Comparison of ENCODE assay signal across 24 mouse cellular contexts in genomic region chr16:37824778-37825505, GRCm38 (mm10). TPM values are rescaled to one million over a fixed set of nuclear protein-coding genes. Genes with fewer than 3 reads are reported as not detected.
"Had no signal": no experiment of that assay in that cellular context is flagged by ENCODE, and none has a peak within 500 bp of the region (broad histone marks: within the 10 kb centered on the region; RNA-seq: fewer than 3 reads in every experiment).

No protein-coding gene starts in this region.

- H3K4me3 ChIP-seq: intestine, embryonic 15.5 days; layer of hippocampus, adult 2 months; liver, embryonic 13.5 days; lung, embryonic 15.5 days; megakaryocyte, embryonic 14.5 days; midbrain, embryonic 15.5 days; neural tube, embryonic 12.5 days had no signal

- H3K9ac ChIP-seq: intestine, embryonic 15.5 days; liver, embryonic 13.5 days; liver, postnatal 0 days; lung, embryonic 15.5 days; midbrain, embryonic 15.5 days; neural tube, embryonic 12.5 days had no signal

- DNase-seq: kidney, adult 18-20 months; kidney, postnatal 10 days; kidney, postnatal 4 days; liver; liver, embryonic 13.5 days; liver, postnatal 0 days; lung, postnatal 14 days; thymus, adult 18-20 months; thymus, postnatal 14 days had no signal

- H3K4me2 ChIP-seq: intestine, embryonic 15.5 days; liver, embryonic 13.5 days; lung, embryonic 15.5 days; midbrain, embryonic 11.5 days; midbrain, embryonic 15.5 days; neural tube, embryonic 12.5 days had no signal

- H3K4me1 ChIP-seq: intestine, embryonic 15.5 days; liver, embryonic 13.5 days; lung, embryonic 15.5 days; megakaryocyte, embryonic 14.5 days; midbrain, embryonic 15.5 days; neural tube, embryonic 12.5 days had no signal

- ATAC-seq: intestine, embryonic 15.5 days; liver, postnatal 0 days; midbrain, embryonic 15.5 days had no signal

- H3K36me3 ChIP-seq: liver, embryonic 13.5 days; midbrain, embryonic 15.5 days had no signal

- H3K9me3 ChIP-seq: intestine, embryonic 15.5 days; liver, embryonic 13.5 days; lung, embryonic 15.5 days; megakaryocyte, embryonic 14.5 days; midbrain, embryonic 15.5 days; neural tube, embryonic 12.5 days had no signal

- H3K27me3 ChIP-seq: intestine, embryonic 15.5 days; liver, embryonic 13.5 days; lung, embryonic 15.5 days; midbrain, embryonic 15.5 days; neural tube, embryonic 12.5 days had no signal

- H3K27ac ChIP-seq: intestine, embryonic 15.5 days; layer of hippocampus, adult 2 months; liver, embryonic 13.5 days; lung, embryonic 15.5 days; macrophage; midbrain, embryonic 15.5 days; neural tube, embryonic 12.5 days; stomach, postnatal 0 days had no signal

RNA-seq across cellular contexts. Expression of gene Gm36028, which starts 36.0 kb away (rescaled TPM):
- total RNA-seq: layer of hippocampus, adult 2 months; layer of hippocampus, postnatal 10 days; left cerebral cortex, adult 18-20 months; monocyte, adult 5-6 weeks; neutrophil, adult 5-6 weeks had no signal
- polyA plus RNA-seq: limb, embryonic 11.5 days; liver, embryonic 13.5 days; liver, postnatal 0 days; macrophage; midbrain, embryonic 15.5 days; neural tube, embryonic 12.5 days; small intestine, adult 2 months had no signal

RNA-seq across cellular contexts. Expression of gene Fstl1, which starts 48.3 kb away (rescaled TPM):
- total RNA-seq: monocyte, adult 5-6 weeks had no signal
